Mouse (Mus musculus) myocyte (in vitro differentiated cells): ENCODE data around the gene Efna4. TPM values are rescaled to one million over a fixed set of nuclear protein-coding genes. Genes with fewer than 3 reads are reported as not detected.

Experiments
- H3K27me3 ChIP-seq: one replicate; pipeline ENCODE4 v1.6.1; 2011; ENCODE audit not compliant: control insufficient read depth, insufficient read depth, insufficient read length
- H3K36me3 ChIP-seq: one replicate; pipeline ENCODE4 v1.6.1; 2011; ENCODE audit not compliant: control insufficient read depth, insufficient read depth
- H3K4me2 ChIP-seq: one replicate; pipeline ENCODE4 v1.6.1; 2011; ENCODE audit warnings: low read depth, control low read depth
- H3K4me3 ChIP-seq: one replicate; pipeline ENCODE4 v1.5.1; 2011; ENCODE audit warnings: mild to moderate bottlenecking, control low read depth, moderate library complexity
- H3K79me2 ChIP-seq: one replicate; pipeline ENCODE4 v1.6.1; 2011; ENCODE audit not compliant: control insufficient read depth, insufficient read depth
- H3ac ChIP-seq: one replicate; pipeline ENCODE4 v1.6.1; 2011; ENCODE audit not compliant: control insufficient read depth, insufficient read length
- CEBPB ChIP-seq: IDR thresholded peaks from 2 replicates; pipeline ENCODE4 v1.6.1; 2011; ENCODE audit warnings: mild to moderate bottlenecking, moderate library complexity; ENCODE audit not compliant: poor library complexity, insufficient read depth, severe bottlenecking
- E2F4 ChIP-seq: IDR thresholded peaks from one replicate; pipeline ENCODE4 v1.6.1; 2011; ENCODE audit warnings: mild to moderate bottlenecking, control low read depth, moderate library complexity; ENCODE audit not compliant: insufficient read depth
- MAX ChIP-seq: IDR thresholded peaks from one replicate; pipeline ENCODE4 v1.6.1; 2011; ENCODE audit warnings: low read depth, mild to moderate bottlenecking, control low read depth
- MYOD1 ChIP-seq, 3 experiments: IDR thresholded peaks; one replicate each; pipeline ENCODE4 v1.6.1; 2011; ENCODE audit warnings: control low read depth in 2 of 3, low read depth in 2 of 3, mild to moderate bottlenecking in 2 of 3, moderate library complexity in 1 of 3; ENCODE audit not compliant: insufficient read length in 2 of 3, control insufficient read depth in 1 of 3
- MYOG ChIP-seq, 3 experiments: IDR thresholded peaks; one replicate each; pipeline ENCODE4 v1.6.1; 2011; ENCODE audit warnings: control low read depth in 2 of 3, low read depth in 2 of 3, mild to moderate bottlenecking in 2 of 3; ENCODE audit not compliant: insufficient read length in 2 of 3, control insufficient read depth in 1 of 3, insufficient read depth in 1 of 3
- POLR2A ChIP-seq: IDR thresholded peaks from one replicate; pipeline ENCODE4 v1.6.1; 2011; ENCODE audit warnings: low read depth, mild to moderate bottlenecking, control low read depth, moderate library complexity; ENCODE audit not compliant: insufficient read length
- POLR2AphosphoS2 ChIP-seq: IDR thresholded peaks from one replicate; pipeline ENCODE4 v1.6.1; 2011; ENCODE audit warnings: low read depth, control low read depth; ENCODE audit not compliant: insufficient read length
- REST ChIP-seq: IDR thresholded peaks from one replicate; pipeline ENCODE4 v1.6.1; 2011; ENCODE audit warnings: mild to moderate bottlenecking, control low read depth, moderate library complexity; ENCODE audit not compliant: insufficient read depth, insufficient read length
- SRF ChIP-seq: IDR thresholded peaks from one replicate; pipeline ENCODE4 v1.6.1; 2011; ENCODE audit warnings: low read depth; ENCODE audit not compliant: control insufficient read depth, insufficient read length
- TCF12 ChIP-seq: IDR thresholded peaks from one replicate; pipeline ENCODE4 v1.6.1; 2011; ENCODE audit warnings: mild to moderate bottlenecking, control low read depth; ENCODE audit not compliant: poor library complexity, insufficient read depth, severe bottlenecking
- TCF3 ChIP-seq: IDR thresholded peaks from one replicate; pipeline ENCODE4 v1.6.1; 2011; ENCODE audit warnings: low read depth, control low read depth; ENCODE audit not compliant: insufficient read length
- USF1 ChIP-seq: IDR thresholded peaks from one replicate; pipeline ENCODE4 v1.6.1; 2011; ENCODE audit warnings: low read depth, mild to moderate bottlenecking, control low read depth, moderate library complexity
- polyA plus RNA-seq: library from polyadenylated mRNA; unstranded; fragments of >200 nt; fragmentation: generic; extraction: Trizol; gene quantifications from one replicate; pipeline ENCODE4 v1.2.1, GENCODE M21; 2012; ENCODE audit warnings: missing spikeins

The Efna4 gene
- polyA plus RNA-seq, 1 experiment: 5.4 TPM

GRCm38 (mm10) chr3:89354816-89355511 lies 17.1 kb upstream of the Efna4 start:
- Histone ChIP-seq H3K4me2 (peak overlapping the region; percentile 4), H3K27me3 (peaks cover 9% of the 10 kb centered on the region), H3K79me2 (no peaks in the 10 kb centered on the region), H3K36me3 (no peaks in the 10 kb centered on the region), H3K4me3 (no peak overlapping the region), H3ac (no peak overlapping the region)
- TF ChIP-seq MYOG (IDR thresholded peaks at IDR 0.05; ENCODE audit: control insufficient read depth in 1 of 3, insufficient read depth in 1 of 3, insufficient read length in 2 of 3, low read depth in 2 of 3) (no peak), POLR2A (no peak), MYOD1 (IDR thresholded peaks at IDR 0.05; ENCODE audit: control insufficient read depth in 1 of 3, insufficient read length in 2 of 3, low read depth in 2 of 3) (no peak)

- TF ChIP-seq REST (no peak), E2F4 (no peak), SRF (no peak), MAX (no peak), TCF3 (no peak), POLR2AphosphoS2 (no peak), CEBPB (no peak), TCF12 (no peak)
- Histone ChIP-seq H3K79me2 (no peaks in the 10 kb centered on the region), H3K27me3 (peaks cover 4% of the 10 kb centered on the region), H3K4me2 (no peak overlapping the region), H3K36me3 (no peaks in the 10 kb centered on the region), H3K4me3 (no peak overlapping the region), H3ac (no peak overlapping the region)
Observed at GRCm38 (mm10) chr3:89351271-89351670, 13.4 kb upstream of the Efna4 start.

- Histone ChIP-seq H3K79me2 (no peaks in the 10 kb centered on the region), H3K27me3 (no peaks in the 10 kb centered on the region), H3ac (peak within 1 kb of the TSS; percentile 10), H3K36me3 (no peaks in the 10 kb centered on the region), H3K4me3 (peak within 1 kb of the TSS; percentile 52), H3K4me2 (peak within 1 kb of the TSS; percentile 92)
- no peak for TF ChIP-seq TCF3
- no peak for TF ChIP-seq MAX
- peak; percentile 73 for TF ChIP-seq POLR2A
- peak; percentile 82 for TF ChIP-seq POLR2AphosphoS2
- TF ChIP-seq USF1: no peak
- TF ChIP-seq MYOG (IDR thresholded peaks at IDR 0.05; ENCODE audit: control insufficient read depth in 1 of 3, insufficient read depth in 1 of 3, insufficient read length in 2 of 3, low read depth in 2 of 3): peak in 2 of 3 experiments; percentile 64
- no peak for TF ChIP-seq REST
- TF ChIP-seq E2F4: no peak
- no peak for TF ChIP-seq SRF
- TF ChIP-seq MYOD1 (IDR thresholded peaks at IDR 0.05; ENCODE audit: control insufficient read depth in 1 of 3, insufficient read length in 2 of 3, low read depth in 2 of 3): peak in 2 of 3 experiments; percentile 54 to 80
- TF ChIP-seq TCF12: no peak
- no peak for TF ChIP-seq CEBPB
Observed at GRCm38 (mm10) chr3:89349869-89350501, 12.2 kb upstream of the Efna4 start, which contains the start of gene Adam15. Adam15 (minus strand) TSS chr3:89349996.

- Histone ChIP-seq H3K79me2 (no peaks in the 10 kb centered on the region), H3K27me3 (no peaks in the 10 kb centered on the region)
Observed at GRCm38 (mm10) chr3:89348911-89349868, 11.4 kb upstream of the Efna4 start.

More at GRCm38 (mm10) chr3:89348911-89349868, 11.4 kb upstream of the Efna4 start:
- peak overlapping the region; percentile 92 for H3K4me2 ChIP-seq
- no peak for TF ChIP-seq CEBPB
- no peak for TF ChIP-seq TCF3
- no peak for TF ChIP-seq REST
- no peak for TF ChIP-seq USF1
- no peak for TF ChIP-seq SRF
- no peak for TF ChIP-seq MYOG (IDR thresholded peaks at IDR 0.05; ENCODE audit: control insufficient read depth in 1 of 3, insufficient read depth in 1 of 3, insufficient read length in 2 of 3, low read depth in 2 of 3)
- TF ChIP-seq TCF12: no peak
- TF ChIP-seq POLR2AphosphoS2: no peak
- TF ChIP-seq POLR2A: no peak
- no peak for TF ChIP-seq MAX
- peak overlapping the region; percentile 52 for H3K4me3 ChIP-seq
- peak overlapping the region; percentile 10 for H3ac ChIP-seq
- H3K36me3 ChIP-seq: no peaks in the 10 kb centered on the region
